Mouse (Mus musculus) MEL (cell line): ENCODE data around the gene Slc25a38.
"Not testable (repeated sequence)": the region's sequence is repeated elsewhere in the genome, so short reads cannot be mapped to it uniquely, and the experiment has no call there.

ENCODE experiments used
- CTCF ChIP-seq, 3 experiments: IDR thresholded peaks in 2 of 3; conservative IDR thresholded peaks in 1 of 3; 2 replicates each; pipeline ENCODE4 v1.5.1; 2011 to 2012; ENCODE audit warnings: low read length in 3 of 3, low read depth in 2 of 3, mild to moderate bottlenecking in 2 of 3, improper control_type of control experiment in 1 of 3, inconsistent platforms in 1 of 3, mixed read lengths in 1 of 3, moderate library complexity in 1 of 3; ENCODE audit not compliant: control insufficient read depth in 1 of 3, insufficient read depth in 1 of 3, poor library complexity in 1 of 3, severe bottlenecking in 1 of 3
- KAT2A ChIP-seq: conservative IDR thresholded peaks from 2 replicates; pipeline ENCODE4 v1.6.1; 2012; ENCODE audit warnings: low read depth, low read length, improper control_type of control experiment, inconsistent platforms
- MAFK ChIP-seq: IDR thresholded peaks from 2 replicates; pipeline ENCODE4 v1.6.1; 2011; ENCODE audit warnings: low read depth, mild to moderate bottlenecking, low read length, improper control_type of control experiment, borderline replicate concordance
- NELFE ChIP-seq: IDR thresholded peaks from 2 replicates; pipeline ENCODE4 v1.6.1; 2011; ENCODE audit warnings: low read depth, low read length, improper control_type of control experiment

DNA sequence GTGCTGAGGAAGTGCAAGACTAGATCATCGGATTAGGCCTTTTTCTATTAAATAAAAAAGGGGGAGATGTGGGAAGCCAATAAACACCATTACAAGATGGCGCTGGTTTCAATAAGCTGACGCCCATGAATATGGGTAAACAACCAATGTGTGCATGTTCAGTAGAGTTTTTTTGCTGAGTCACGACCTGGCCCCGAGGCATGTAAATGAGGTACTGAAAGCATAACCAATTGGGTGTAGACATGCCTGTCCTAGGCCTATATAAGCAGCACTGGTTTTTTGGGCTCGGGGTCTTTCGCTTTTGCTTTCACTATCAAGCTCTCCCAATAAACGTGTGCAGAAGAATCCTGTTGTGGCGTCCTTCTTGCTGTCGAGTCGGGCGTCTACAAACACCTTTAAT lies 1.2 kb upstream of the Slc25a38 start:
- TF ChIP-seq MAFK; CTCF (IDR thresholded peaks at IDR 0.05 in 2 of 3, conservative IDR thresholded peaks at IDR 0.05 in 1 of 3; ENCODE audit: control insufficient read depth in 1 of 3, insufficient read depth in 1 of 3, low read depth in 2 of 3, low read length in 3 of 3, poor library complexity in 1 of 3, severe bottlenecking in 1 of 3); KAT2A; NELFE: not testable (repeated sequence)
